Mouse (Mus musculus) liver, postnatal 0 days (tissue): ENCODE data around the gene Dupd1.

Source experiments
- CTCF ChIP-seq: sonication (generic); IDR thresholded peaks from 2 replicates; pipeline ENCODE4 v1.5.1; 2016; ENCODE audit warnings: antibody characterized with exemption, low read depth
- EP300 ChIP-seq: IDR thresholded peaks from 2 replicates; pipeline ENCODE4 v1.6.1; 2016; ENCODE audit warnings: antibody characterized with exemption, low read depth, mild to moderate bottlenecking

GRCm38 (mm10) chr14:21742441-21742840, 28.1 kb upstream of the Dupd1 start:
- TF ChIP-seq CTCF (no peak), EP300 (no peak)
